Mouse (Mus musculus) kidney, adult 2 months (tissue): ENCODE results near the gene Chga. TPM values are rescaled to one million over a fixed set of nuclear protein-coding genes. Genes with fewer than 3 reads are reported as not detected.

Experiments
- DNase-seq: peaks from one replicate; pipeline ENCODE4 v3.0.0; 2021
- H3K27ac ChIP-seq: fragments of 200-500 bp; 2 replicates; pipeline ENCODE4 v1.5.1; 2012; ENCODE audit warnings: low read depth, low read length, control low read depth, inconsistent platforms; ENCODE audit not compliant: insufficient read depth
- H3K27me3 ChIP-seq: fragments of 200-500 bp; replicated peaks from 2 replicates; pipeline ENCODE4 v1.6.1; 2012; ENCODE audit warnings: mild to moderate bottlenecking, moderate library complexity, low read length, inconsistent platforms; ENCODE audit not compliant: control insufficient read depth, insufficient read depth
- H3K36me3 ChIP-seq: fragments of 200-500 bp; 2 replicates; pipeline ENCODE4 v1.6.1; 2012; ENCODE audit warnings: mild to moderate bottlenecking, moderate library complexity, low read length, inconsistent platforms; ENCODE audit not compliant: control insufficient read depth, insufficient read depth
- H3K4me1 ChIP-seq: fragments of 200-500 bp; 2 replicates; pipeline ENCODE4 v1.6.1; 2011; ENCODE audit warnings: low read length; ENCODE audit not compliant: control insufficient read depth, insufficient read depth
- H3K4me3 ChIP-seq: fragments of 200-500 bp; 2 replicates; pipeline ENCODE4 v1.5.1; 2011; ENCODE audit warnings: mild to moderate bottlenecking, low read depth, low read length, control low read depth; ENCODE audit not compliant: insufficient read depth
- CTCF ChIP-seq: fragments of 200-500 bp; conservative IDR thresholded peaks from 2 replicates; pipeline ENCODE4 v1.5.1; 2011; ENCODE audit warnings: low read depth, mild to moderate bottlenecking, control low read depth, low read length, moderate library complexity, mixed read lengths; ENCODE audit not compliant: insufficient read depth, insufficient read length
- POLR2A ChIP-seq: fragments of 200-500 bp; IDR thresholded peaks from one replicate; pipeline ENCODE4 v1.6.1; 2011; ENCODE audit warnings: low read depth, low read length, control low read depth
- WGBS: fragments of 180-500 bp; shearing (Covaris S2); methylation state at CpG from one replicate; pipeline ENCODE4 v1.1.7; 2018; 5-methylcytosine and 5-hydroxymethylcytosine counted together
- polyA plus RNA-seq: library from polyadenylated mRNA; depleted of rRNA; stranded (reverse); fragments of >200 nt; gene quantifications from 2 replicates; pipeline ENCODE4 v1.2.3, GENCODE M21; 2012

Gene Chga
- polyA plus RNA-seq, 1 experiment: 1.2 TPM

GRCm38 (mm10) chr12:102540278-102540677, 14.5 kb upstream of the Chga start:
- H3K4me3 ChIP-seq: no peak overlapping the region
- H3K27me3 ChIP-seq: no peaks in the 10 kb centered on the region
- no peak overlapping the region for H3K27ac ChIP-seq
- TF ChIP-seq POLR2A (no peak), CTCF (no peak)
- H3K36me3 ChIP-seq: no peaks in the 10 kb centered on the region
- no peaks in the 10 kb centered on the region for H3K4me1 ChIP-seq
- 41% methylated on average over 8 of the region's 8 CpGs for WGBS
- no peak for DNase-seq

GRCm38 (mm10) chr12:102541168-102541567, 13.6 kb upstream of the Chga start:
- no peak for DNase-seq
- H3K4me3 ChIP-seq: no peak overlapping the region
- no peaks in the 10 kb centered on the region for H3K27me3 ChIP-seq
- no peaks in the 10 kb centered on the region for H3K4me1 ChIP-seq
- 91% methylated on average over 7 of the region's 7 CpGs for WGBS
- TF ChIP-seq POLR2A (no peak), CTCF (no peak)
- no peak overlapping the region for H3K27ac ChIP-seq
- no peaks in the 10 kb centered on the region for H3K36me3 ChIP-seq

GRCm38 (mm10) chr12:102545122-102545521, 9.6 kb upstream of the Chga start:
- no peak for DNase-seq
- no peaks in the 10 kb centered on the region for H3K36me3 ChIP-seq
- TF ChIP-seq CTCF (no peak), POLR2A (no peak)
- no peak overlapping the region for H3K4me3 ChIP-seq
- WGBS: 72% methylated on average over 6 of the region's 6 CpGs
- H3K4me1 ChIP-seq: no peaks in the 10 kb centered on the region
- H3K27me3 ChIP-seq: no peaks in the 10 kb centered on the region
- H3K27ac ChIP-seq: no peak overlapping the region

- Histone ChIP-seq H3K4me3 (no peak overlapping the region), H3K4me1 (no peaks in the 10 kb centered on the region), H3K27ac (no peak overlapping the region), H3K36me3 (no peaks in the 10 kb centered on the region), H3K27me3 (no peaks in the 10 kb centered on the region)
- TF ChIP-seq CTCF (no peak), POLR2A (no peak)
- 3% methylated on average over 11 of the region's 11 CpGs for whole genome bisulfite sequencing
- DNase-seq: peak; percentile 63
These were observed 4.2 kb upstream of the Chga start for GRCm38 (mm10) chr12:102550529-102550928.

- no peaks in the 10 kb centered on the region for H3K36me3 ChIP-seq
- 89% methylated on average over 3 of the region's 3 CpGs for WGBS
- no peaks in the 10 kb centered on the region for H3K4me1 ChIP-seq
- no peaks in the 10 kb centered on the region for H3K27me3 ChIP-seq
- TF ChIP-seq CTCF (no peak), POLR2A (no peak)
- H3K4me3 ChIP-seq: no peak overlapping the region
- no peak for DNase-seq
- H3K27ac ChIP-seq: no peak overlapping the region
These were observed 3.6 kb upstream of the Chga start for GRCm38 (mm10) chr12:102551186-102551585.

DNA sequence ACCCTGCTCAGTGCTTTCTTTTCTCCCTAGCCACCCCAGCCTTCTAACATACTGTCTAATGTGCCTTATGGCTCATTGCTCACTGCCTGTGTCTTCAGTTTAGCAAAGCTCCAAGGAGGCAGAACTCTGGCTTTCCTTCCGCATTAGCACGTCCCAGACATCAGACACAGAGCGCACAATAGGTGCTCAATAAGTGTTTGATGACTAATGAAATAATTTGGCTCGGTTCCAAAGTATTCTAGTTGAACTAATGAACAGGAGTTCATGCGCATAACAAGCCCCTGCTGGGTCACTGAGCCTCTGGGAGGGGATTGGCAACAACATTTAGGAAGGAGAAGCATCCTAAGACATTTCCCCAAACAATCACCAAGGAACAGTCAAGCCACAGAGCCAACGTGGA, 2.8 kb upstream of the Chga start:
- no peak for DNase-seq
- Histone ChIP-seq H3K36me3 (no peaks in the 10 kb centered on the region), H3K27me3 (no peaks in the 10 kb centered on the region), H3K4me1 (no peaks in the 10 kb centered on the region), H3K4me3 (no peak overlapping the region), H3K27ac (no peak overlapping the region)
- no peak for TF ChIP-seq POLR2A
- no peak for TF ChIP-seq CTCF
- WGBS: 58% methylated on average over 6 of the region's 6 CpGs

DNA sequence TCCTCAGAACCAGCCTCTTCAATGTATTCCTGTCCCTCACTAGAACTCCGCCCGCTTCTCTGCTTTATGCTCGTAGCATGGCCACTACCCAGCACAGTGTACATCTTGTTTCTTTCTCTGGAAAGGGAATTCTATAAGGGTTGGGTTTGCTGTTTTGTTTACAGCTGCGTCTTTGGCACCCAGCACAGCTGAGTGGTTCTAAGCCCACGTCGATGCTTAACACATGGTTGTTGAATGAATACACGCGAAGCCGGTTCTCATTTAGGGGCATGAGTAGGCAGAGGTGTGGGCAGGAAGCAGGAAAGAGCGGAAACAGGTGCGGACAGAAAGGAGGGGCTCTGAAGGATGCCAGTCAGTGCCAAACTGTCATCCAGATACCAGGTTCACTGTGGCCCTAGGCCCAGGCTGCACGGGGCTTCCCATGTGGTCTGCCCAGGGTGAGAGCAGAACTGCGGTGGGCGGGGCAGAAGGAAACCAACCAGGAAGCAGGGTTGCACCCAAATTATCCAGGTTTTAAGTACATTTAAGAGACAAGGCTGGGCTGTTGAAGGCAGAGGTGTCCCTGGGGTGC, 979 bp upstream of the Chga start:
- WGBS: 77% methylated on average over 14 of the region's 14 CpGs
- H3K36me3 ChIP-seq: no peaks in the 10 kb centered on the region
- H3K27ac ChIP-seq: no peak overlapping the region
- H3K4me1 ChIP-seq: no peaks in the 10 kb centered on the region
- TF ChIP-seq CTCF (no peak), POLR2A (no peak)
- no peak for DNase-seq
- no peaks in the 10 kb centered on the region for H3K27me3 ChIP-seq
- H3K4me3 ChIP-seq: no peak overlapping the region
